Mouse (Mus musculus) intestine, embryonic 15.5 days (tissue): Measurements from ENCODE around the gene H2-T24. TPM values are rescaled to one million over a fixed set of nuclear protein-coding genes. Genes with fewer than 3 reads are reported as not detected.
A peak's percentile ranks its signal among the peaks of the same experiment; 100 is the strongest.
"Not testable (repeated sequence)": the region's sequence is repeated elsewhere in the genome, so short reads cannot be mapped to it uniquely, and the experiment has no call there.

Source experiments
- ATAC-seq: fragments of 200-750 bp; cut with Nextera tagmentation; 2 replicates; pipeline ENCODE4 v1.8.0; 2017; ENCODE audit warnings: moderate TSS enrichment, moderate library complexity
- H3K27ac ChIP-seq: fragments of 300-500 bp; sonication (generic); 2 replicates; pipeline ENCODE4 v1.5.1; 2015; ENCODE audit warnings: mild to moderate bottlenecking, inconsistent platforms
- H3K27me3 ChIP-seq: fragments of 300-500 bp; sonication (generic); replicated peaks from 2 replicates; pipeline ENCODE4 v1.6.1; 2015; ENCODE audit warnings: inconsistent platforms
- H3K36me3 ChIP-seq: fragments of 300-500 bp; sonication (generic); 2 replicates; pipeline ENCODE4 v1.6.1; 2015; ENCODE audit warnings: inconsistent platforms
- H3K4me1 ChIP-seq: fragments of 300-500 bp; sonication (generic); replicated peaks from 2 replicates; pipeline ENCODE4 v1.6.1; 2015; ENCODE audit warnings: inconsistent platforms
- H3K4me2 ChIP-seq: fragments of 300-500 bp; sonication (generic); replicated peaks from 2 replicates; pipeline ENCODE4 v1.6.1; 2015; ENCODE audit warnings: mild to moderate bottlenecking, inconsistent platforms
- H3K4me3 ChIP-seq: fragments of 300-500 bp; sonication (generic); replicated peaks from 2 replicates; pipeline ENCODE4 v1.5.1; 2015; ENCODE audit warnings: inconsistent platforms
- H3K9ac ChIP-seq: fragments of 300-500 bp; sonication (generic); 2 replicates; pipeline ENCODE4 v1.6.1; 2015; ENCODE audit warnings: inconsistent platforms
- H3K9me3 ChIP-seq: fragments of 300-500 bp; sonication (generic); 2 replicates; pipeline ENCODE4 v1.6.1; 2016; ENCODE audit warnings: inconsistent platforms
- WGBS: fragments of 180-500 bp; shearing (Covaris S2); methylation state at CpG from one replicate; pipeline ENCODE4 v1.1.7; 2015; 5-methylcytosine and 5-hydroxymethylcytosine counted together
- polyA plus RNA-seq: library from polyadenylated mRNA; unstranded; fragments of >200 nt; fragmentation: Nextera tagmentation; extraction: Ambion mirVana; gene quantifications from 2 replicates; pipeline ENCODE4 v1.2.1, GENCODE M21; 2015

H2-T24 gene
- polyA plus RNA-seq, 1 experiment from 2014 or later: 2.0 TPM

GRCm38 (mm10) chr17:36019519-36019918, 841 bp downstream of the H2-T24 start:
- ATAC-seq: no peak
- H3K4me2 ChIP-seq: no peak overlapping the region
- 66% methylated on average over 3 of the region's 3 CpGs for WGBS
- H3K4me3 ChIP-seq: no peak overlapping the region
- no peak overlapping the region for H3K9ac ChIP-seq
- peaks cover under 1% of the 10 kb centered on the region; the same call in 1 of the 2 replicates for H3K36me3 ChIP-seq
- no peak overlapping the region for H3K27ac ChIP-seq
- H3K4me1 ChIP-seq: peaks cover 3% of the 10 kb centered on the region; the same call in 1 of the 2 replicates
- no peaks in the 10 kb centered on the region for H3K27me3 ChIP-seq
- H3K9me3 ChIP-seq: no peaks in the 10 kb centered on the region

GRCm38 (mm10) chr17:36018979-36019378, 1.4 kb downstream of the H2-T24 start:
- ATAC-seq: no peak
- H3K4me2 ChIP-seq: no peak overlapping the region
- no peaks in the 10 kb centered on the region for H3K27me3 ChIP-seq
- WGBS: 57% methylated on average over 2 of the region's 2 CpGs
- H3K27ac ChIP-seq: no peak overlapping the region
- H3K4me1 ChIP-seq: peaks cover 3% of the 10 kb centered on the region; the same call in 1 of the 2 replicates
- no peak overlapping the region for H3K9ac ChIP-seq
- no peaks in the 10 kb centered on the region for H3K9me3 ChIP-seq
- H3K4me3 ChIP-seq: no peak overlapping the region
- peaks cover 4% of the 10 kb centered on the region; the same call in 1 of the 2 replicates for H3K36me3 ChIP-seq

GRCm38 (mm10) chr17:36017046-36017445, 3.3 kb downstream of the H2-T24 start:
- Histone ChIP-seq H3K27me3 (no peaks in the 10 kb centered on the region), H3K9me3 (no peaks in the 10 kb centered on the region), H3K27ac (no peak overlapping the region), H3K4me2 (no peak overlapping the region), H3K4me1 (0 out of 2 replicates have a peak, but pooled peaks cover 3% of the 10 kb centered on the region), H3K4me3 (no peak overlapping the region), H3K36me3 (peaks cover 4% of the 10 kb centered on the region; the same call in 1 of the 2 replicates), H3K9ac (no peak overlapping the region)
- no peak for ATAC-seq
- WGBS: 87% methylated on average over 5 of the region's 5 CpGs

- 94% methylated on average over 5 of the region's 5 CpGs for WGBS
These were observed 5.4 kb downstream of the H2-T24 start for GRCm38 (mm10) chr17:36014977-36015376.

GRCm38 (mm10) chr17:36004409-36004808, 16.0 kb downstream of the H2-T24 start:
- not testable (repeated sequence) for H3K4me2 ChIP-seq, ATAC-seq, H3K27me3 ChIP-seq, H3K9ac ChIP-seq, H3K9me3 ChIP-seq, H3K36me3 ChIP-seq, H3K4me1 ChIP-seq, H3K27ac ChIP-seq, H3K4me3 ChIP-seq
- WGBS: 86% methylated on average over 7 of the region's 7 CpGs

More at GRCm38 (mm10) chr17:36014977-36015376, 5.4 kb downstream of the H2-T24 start:
- H3K27ac ChIP-seq: no peak overlapping the region
- H3K36me3 ChIP-seq: peaks cover 4% of the 10 kb centered on the region; the same call in 1 of the 2 replicates
- H3K9me3 ChIP-seq: no peaks in the 10 kb centered on the region
- ATAC-seq: no peak
- no peaks in the 10 kb centered on the region for H3K27me3 ChIP-seq
- H3K9ac ChIP-seq: no peak overlapping the region
- H3K4me2 ChIP-seq: no peak overlapping the region
- no peaks in the 10 kb centered on the region for H3K4me1 ChIP-seq
- H3K4me3 ChIP-seq: no peak overlapping the region

- H3K27me3 ChIP-seq: no peaks in the 10 kb centered on the region
- no peak overlapping the region for H3K9ac ChIP-seq
- no peak overlapping the region for H3K4me3 ChIP-seq
- WGBS: 94% methylated on average over 7 of the region's 7 CpGs
- no peak for ATAC-seq
- H3K36me3 ChIP-seq: no peaks in the 10 kb centered on the region
- H3K4me2 ChIP-seq: no peak overlapping the region
- no peak overlapping the region for H3K27ac ChIP-seq
- no peaks in the 10 kb centered on the region for H3K4me1 ChIP-seq
- no peaks in the 10 kb centered on the region for H3K9me3 ChIP-seq
These were observed 17.0 kb downstream of the H2-T24 start for GRCm38 (mm10) chr17:36003331-36003730.

GRCm38 (mm10) chr17:36001966-36002365, 18.4 kb downstream of the H2-T24 start:
- Histone ChIP-seq H3K9me3 (no peaks in the 10 kb centered on the region), H3K27ac (no peak overlapping the region), H3K36me3 (no peaks in the 10 kb centered on the region), H3K4me2 (no peak overlapping the region), H3K27me3 (no peaks in the 10 kb centered on the region), H3K4me3 (no peak overlapping the region), H3K9ac (no peak overlapping the region), H3K4me1 (0 out of 2 replicates have a peak, but pooled peaks cover 4% of the 10 kb centered on the region)
- WGBS: 98% methylated on average over 6 of the region's 6 CpGs
- peak; percentile 26; the same call in 1 of the 2 replicates for ATAC-seq

- no peak overlapping the region for H3K9ac ChIP-seq
- H3K4me1 ChIP-seq: 0 out of 2 replicates have a peak, but pooled peaks cover 4% of the 10 kb centered on the region
- H3K27me3 ChIP-seq: no peaks in the 10 kb centered on the region
- no peaks in the 10 kb centered on the region for H3K9me3 ChIP-seq
- no peak for ATAC-seq
- H3K36me3 ChIP-seq: no peaks in the 10 kb centered on the region
- 81% methylated on average over 12 of the region's 12 CpGs for WGBS
- H3K4me2 ChIP-seq: no peak overlapping the region
- no peak overlapping the region for H3K27ac ChIP-seq
- no peak overlapping the region for H3K4me3 ChIP-seq
These were observed 19.1 kb downstream of the H2-T24 start for GRCm38 (mm10) chr17:36001121-36001897.

- no peak overlapping the region for H3K27ac ChIP-seq
- 0 out of 2 replicates have a peak, but pooled peaks cover 7% of the 10 kb centered on the region for H3K4me1 ChIP-seq
- ATAC-seq: no peak
- no peaks in the 10 kb centered on the region for H3K27me3 ChIP-seq
- H3K9ac ChIP-seq: no peak overlapping the region
- no peaks in the 10 kb centered on the region for H3K36me3 ChIP-seq
- H3K4me2 ChIP-seq: no peak overlapping the region
- H3K9me3 ChIP-seq: no peaks in the 10 kb centered on the region
- 64% methylated on average over 4 of the region's 4 CpGs for WGBS
- H3K4me3 ChIP-seq: no peak overlapping the region
These were observed 20.0 kb downstream of the H2-T24 start for GRCm38 (mm10) chr17:36000349-36000748.

GRCm38 (mm10) chr17:35999356-35999755, 21.0 kb downstream of the H2-T24 start:
- WGBS: 78% methylated on average over 7 of the region's 7 CpGs
- no peaks in the 10 kb centered on the region for H3K9me3 ChIP-seq
- no peaks in the 10 kb centered on the region for H3K27me3 ChIP-seq
- H3K36me3 ChIP-seq: no peaks in the 10 kb centered on the region
- no peak overlapping the region for H3K4me2 ChIP-seq
- H3K4me3 ChIP-seq: no peak overlapping the region
- no peak overlapping the region for H3K9ac ChIP-seq
- no peak for ATAC-seq
- no peak overlapping the region for H3K27ac ChIP-seq
- 0 out of 2 replicates have a peak, but pooled peaks cover 8% of the 10 kb centered on the region for H3K4me1 ChIP-seq

- H3K4me2 ChIP-seq: no peak overlapping the region
- H3K4me3 ChIP-seq: no peak overlapping the region
- 83% methylated on average over 6 of the region's 6 CpGs for WGBS
- no peaks in the 10 kb centered on the region for H3K9me3 ChIP-seq
- H3K4me1 ChIP-seq: 0 out of 2 replicates have a peak, but pooled peaks cover 10% of the 10 kb centered on the region
- no peaks in the 10 kb centered on the region for H3K27me3 ChIP-seq
- no peak for ATAC-seq
- no peaks in the 10 kb centered on the region for H3K36me3 ChIP-seq
- no peak overlapping the region for H3K9ac ChIP-seq
- no peak overlapping the region for H3K27ac ChIP-seq
These were observed 21.6 kb downstream of the H2-T24 start for GRCm38 (mm10) chr17:35998545-35999305.
